Mouse (Mus musculus) olfactory bulb, adult 2 months (tissue): ENCODE data around the gene Aldh3a1. TPM values are rescaled to one million over a fixed set of nuclear protein-coding genes. Genes with fewer than 3 reads are reported as not detected.

Experiments used
- H3K27ac ChIP-seq: fragments of 200-500 bp; 2 replicates; pipeline ENCODE4 v1.5.1; 2012; ENCODE audit warnings: low read depth, low read length; ENCODE audit not compliant: insufficient read depth
- H3K4me1 ChIP-seq: fragments of 200-500 bp; 2 replicates; pipeline ENCODE4 v1.6.1; 2012; ENCODE audit warnings: low read length; ENCODE audit not compliant: control insufficient read depth, insufficient read depth
- H3K4me3 ChIP-seq: fragments of 200-500 bp; 2 replicates; pipeline ENCODE4 v1.5.1; 2012; ENCODE audit warnings: mild to moderate bottlenecking, low read depth, low read length, moderate library complexity; ENCODE audit not compliant: insufficient read depth
- CTCF ChIP-seq: fragments of 200-500 bp; IDR thresholded peaks from 2 replicates; pipeline ENCODE4 v1.5.1; 2012; ENCODE audit warnings: low read depth, mild to moderate bottlenecking, low read length, moderate library complexity; ENCODE audit not compliant: insufficient read depth
- POLR2A ChIP-seq: fragments of 200-500 bp; IDR thresholded peaks from 2 replicates; pipeline ENCODE4 v1.6.1; 2012; ENCODE audit warnings: mild to moderate bottlenecking, low read depth, low read length, moderate library complexity; ENCODE audit not compliant: insufficient read depth
- whole genome bisulfite sequencing: fragments of 180-500 bp; shearing (Covaris S2); methylation state at CpG from one replicate; pipeline ENCODE4 v1.1.7; 2018; 5-methylcytosine and 5-hydroxymethylcytosine counted together
- polyA plus RNA-seq: library from polyadenylated mRNA; stranded (reverse); fragments of >200 nt; gene quantifications from 2 replicates; pipeline ENCODE4 v1.2.4, GENCODE M21; 2012; ENCODE audit warnings: low replicate concordance; ENCODE audit not compliant: missing spikeins, insufficient read depth, insufficient read length

Aldh3a1 gene
- polyA plus RNA-seq, 1 experiment = not detected

GRCm38 (mm10) chr11:61212102-61212501 is 4.8 kb downstream of the Aldh3a1 start:
- WGBS = 41% methylated on average over 20 of the region's 20 CpGs
- no peak for TF ChIP-seq CTCF
- TF ChIP-seq POLR2A = no peak

GRCm38 (mm10) chr11:61215936-61216335 is 8.6 kb downstream of the Aldh3a1 start:
- Histone ChIP-seq H3K4me3 (no peak overlapping the region), H3K27ac (no peak overlapping the region), H3K4me1 (peaks cover 12% of the 10 kb centered on the region)
- no peak for TF ChIP-seq CTCF
- no peak for TF ChIP-seq POLR2A
- WGBS = 87% methylated on average over 3 of the region's 3 CpGs

More at GRCm38 (mm10) chr11:61212102-61212501, 4.8 kb downstream of the Aldh3a1 start:
- Histone ChIP-seq H3K27ac (no peak overlapping the region), H3K4me1 (peaks cover 19% of the 10 kb centered on the region), H3K4me3 (no peak overlapping the region)

- Histone ChIP-seq H3K4me1 (no peaks in the 10 kb centered on the region), H3K4me3 (no peak overlapping the region), H3K27ac (no peak overlapping the region)
- 67% methylated on average over 9 of the region's 9 CpGs for WGBS
- TF ChIP-seq POLR2A (no peak), CTCF (no peak)
Measured at GRCm38 (mm10) chr11:61220156-61220881, 13.0 kb downstream of the Aldh3a1 start.

- no peak overlapping the region for H3K4me3 ChIP-seq
- H3K27ac ChIP-seq = no peak overlapping the region
- 67% methylated on average over 1 of the region's 1 CpGs for WGBS
- H3K4me1 ChIP-seq = no peaks in the 10 kb centered on the region
- TF ChIP-seq CTCF (no peak), POLR2A (no peak)
Measured at GRCm38 (mm10) chr11:61222007-61222406, 14.7 kb downstream of the Aldh3a1 start.

- no peak for TF ChIP-seq CTCF
- no peak for TF ChIP-seq POLR2A
- Histone ChIP-seq H3K4me3 (no peak overlapping the region), H3K4me1 (no peaks in the 10 kb centered on the region), H3K27ac (no peak overlapping the region)
- 88% methylated on average over 9 of the region's 9 CpGs for WGBS
Measured at GRCm38 (mm10) chr11:61222971-61223745, 15.8 kb downstream of the Aldh3a1 start.

- no peak for TF ChIP-seq POLR2A
- no peak for TF ChIP-seq CTCF
- WGBS = 80% methylated on average over 6 of the region's 6 CpGs
- Histone ChIP-seq H3K4me3 (no peak overlapping the region), H3K27ac (no peak overlapping the region), H3K4me1 (no peaks in the 10 kb centered on the region)
Measured at GRCm38 (mm10) chr11:61224234-61224744, 17.0 kb downstream of the Aldh3a1 start.

GRCm38 (mm10) chr11:61224907-61225306 is 17.6 kb downstream of the Aldh3a1 start:
- Histone ChIP-seq H3K4me3 (no peak overlapping the region), H3K4me1 (no peaks in the 10 kb centered on the region), H3K27ac (no peak overlapping the region)
- 93% methylated on average over 10 of the region's 10 CpGs for WGBS
- TF ChIP-seq CTCF (no peak), POLR2A (no peak)

- Histone ChIP-seq H3K27ac (no peak overlapping the region), H3K4me3 (no peak overlapping the region), H3K4me1 (no peaks in the 10 kb centered on the region)
- WGBS = 83% methylated on average over 4 of the region's 4 CpGs
- TF ChIP-seq POLR2A (no peak), CTCF (no peak)
Measured at GRCm38 (mm10) chr11:61225511-61225910, 18.2 kb downstream of the Aldh3a1 start.

- H3K4me3 ChIP-seq = no peak overlapping the region
- H3K27ac ChIP-seq = no peak overlapping the region
- no peaks in the 10 kb centered on the region for H3K4me1 ChIP-seq
- WGBS = 84% methylated on average over 6 of the region's 6 CpGs
- TF ChIP-seq POLR2A (no peak), CTCF (no peak)
Measured at GRCm38 (mm10) chr11:61225941-61226412, 18.6 kb downstream of the Aldh3a1 start.
